Mouse (Mus musculus) macrophage (primary cell): ENCODE measurements around the gene Nudt7. TPM values are rescaled to one million over a fixed set of nuclear protein-coding genes. Genes with fewer than 3 reads are reported as not detected.

Source experiments
- H3K27ac ChIP-seq: fragments of 350-480 bp; formaldehyde crosslinking; 2 replicates; pipeline ENCODE4 v1.9.0; 2021
- H3K36me3 ChIP-seq: fragments of 350-480 bp; formaldehyde crosslinking; 2 replicates; pipeline ENCODE4 v1.9.0; 2021; ENCODE audit errors: inconsistent target
- H3K4me3 ChIP-seq: fragments of 350-480 bp; formaldehyde crosslinking; 2 replicates; pipeline ENCODE4 v1.9.0; 2021; ENCODE audit errors: inconsistent target
- H3K79me2 ChIP-seq: fragments of 350-480 bp; formaldehyde crosslinking; 2 replicates; pipeline ENCODE4 v1.9.0; 2021; ENCODE audit errors: inconsistent target
- whole genome bisulfite sequencing: methylation state at CpG from one replicate; pipeline ENCODE4 v1.1.7; 2026; ENCODE audit warnings: inconsistent platforms; ENCODE audit not compliant: missing documents; 5-methylcytosine and 5-hydroxymethylcytosine counted together
- polyA plus RNA-seq: library from polyadenylated mRNA; stranded (reverse); fragments of 250-400 nt; gene quantifications from 3 replicates; pipeline ENCODE4 v1.2.4, GENCODE M21; 2018; ENCODE audit warnings: inconsistent platforms
- total RNA-seq, 78 experiments: library from RNA; depleted of rRNA; stranded (reverse); fragments of 250-400 nt; gene quantifications; 1 replicate in 9 of 78; 2 replicates in 24 of 78; 3 replicates in 43 of 78; 4 replicates in 2 of 78; pipeline ENCODE4 v1.2.4; 2018; ENCODE audit warnings: inconsistent platforms in 56 of 78

The Nudt7 gene
- total RNA-seq (2018; cell fraction: chromatin; rRNA removed), result 10 to 100 TPM in 10 of 26 experiments, 1 to 10 TPM in 15, under 1 TPM in 1; 0.91 to 29.6 (median 5.8) TPM
- 10 to 100 TPM in 12 of 26 experiments, 1 to 10 TPM in 14; 4.1 to 15.7 (median 9.8) TPM for total RNA-seq (2018; cell fraction: cytosol; rRNA removed)
- total RNA-seq (2018; cell fraction: nucleus; rRNA removed), result 10 to 100 TPM in 9 of 26 experiments, 1 to 10 TPM in 17; 1.4 to 17.4 (median 6.8) TPM
- 8.4 to 14.6 TPM (median 9.4 TPM) in 3 replicates for polyA plus RNA-seq

GRCm38 (mm10) chr8:114133510-114134362 is at the start of gene Nudt7:
Nudt7 (plus strand) TSS chr8:114133557.
- H3K36me3 ChIP-seq, result no peaks in the 10 kb centered on the region
- peak within 1 kb of the TSS; percentile 76 for H3K4me3 ChIP-seq
- H3K79me2 ChIP-seq, result no peaks in the 10 kb centered on the region
- WGBS, result 1% methylated on average over 23 of the region's 23 CpGs
- peak within 1 kb of the TSS; percentile 69 for H3K27ac ChIP-seq

- no peaks in the 10 kb centered on the region for H3K79me2 ChIP-seq
- WGBS, result 77% methylated on average over 4 of the region's 4 CpGs
Observed at GRCm38 (mm10) chr8:114087932-114088331, 45.4 kb upstream of the Nudt7 start.

GRCm38 (mm10) chr8:114090736-114091135 is 42.6 kb upstream of the Nudt7 start:
- Histone ChIP-seq H3K79me2 (no peaks in the 10 kb centered on the region), H3K4me3 (no peak overlapping the region), H3K36me3 (no peaks in the 10 kb centered on the region), H3K27ac (no peak overlapping the region)
- 87% methylated on average over 4 of the region's 4 CpGs for WGBS

More at GRCm38 (mm10) chr8:114087932-114088331, 45.4 kb upstream of the Nudt7 start:
- no peak overlapping the region for H3K4me3 ChIP-seq
- H3K27ac ChIP-seq, result no peak overlapping the region
- no peaks in the 10 kb centered on the region for H3K36me3 ChIP-seq

GRCm38 (mm10) chr8:114093321-114093720 is 40.0 kb upstream of the Nudt7 start:
- Histone ChIP-seq H3K36me3 (no peaks in the 10 kb centered on the region), H3K27ac (no peak overlapping the region), H3K4me3 (no peak overlapping the region), H3K79me2 (no peaks in the 10 kb centered on the region)
- WGBS, result 90% methylated on average over 3 of the region's 3 CpGs

GRCm38 (mm10) chr8:114094526-114094925 is 38.8 kb upstream of the Nudt7 start:
- H3K4me3 ChIP-seq, result no peak overlapping the region
- H3K36me3 ChIP-seq, result no peaks in the 10 kb centered on the region
- no peaks in the 10 kb centered on the region for H3K79me2 ChIP-seq
- no peak overlapping the region for H3K27ac ChIP-seq
- 72% methylated on average over 4 of the region's 4 CpGs for WGBS

- H3K4me3 ChIP-seq, result no peak overlapping the region
- no peaks in the 10 kb centered on the region for H3K36me3 ChIP-seq
- no peaks in the 10 kb centered on the region for H3K79me2 ChIP-seq
- 74% methylated on average over 14 of the region's 14 CpGs for WGBS
- no peak overlapping the region for H3K27ac ChIP-seq
Observed at GRCm38 (mm10) chr8:114100561-114101206, 32.7 kb upstream of the Nudt7 start.

- Histone ChIP-seq H3K27ac (no peak overlapping the region), H3K79me2 (no peaks in the 10 kb centered on the region), H3K4me3 (no peak overlapping the region), H3K36me3 (no peaks in the 10 kb centered on the region)
- WGBS, result 94% methylated on average over 7 of the region's 7 CpGs
Observed at GRCm38 (mm10) chr8:114103401-114103800, 30.0 kb upstream of the Nudt7 start.

GRCm38 (mm10) chr8:114105971-114106370 is 27.4 kb upstream of the Nudt7 start:
- H3K27ac ChIP-seq, result no peak overlapping the region
- WGBS, result 91% methylated on average over 5 of the region's 5 CpGs
- H3K36me3 ChIP-seq, result no peaks in the 10 kb centered on the region
- H3K4me3 ChIP-seq, result no peak overlapping the region
- no peaks in the 10 kb centered on the region for H3K79me2 ChIP-seq

GRCm38 (mm10) chr8:114109365-114110140 is 23.8 kb upstream of the Nudt7 start:
- WGBS, result 87% methylated on average over 20 of the region's 20 CpGs
- Histone ChIP-seq H3K27ac (no peak overlapping the region), H3K36me3 (no peaks in the 10 kb centered on the region), H3K79me2 (no peaks in the 10 kb centered on the region), H3K4me3 (no peak overlapping the region)

GRCm38 (mm10) chr8:114115076-114115475 is 18.3 kb upstream of the Nudt7 start:
- Histone ChIP-seq H3K79me2 (no peaks in the 10 kb centered on the region), H3K4me3 (no peak overlapping the region), H3K27ac (no peak overlapping the region), H3K36me3 (no peaks in the 10 kb centered on the region)
- WGBS, result 100% methylated on average over 1 of the region's 1 CpGs

GRCm38 (mm10) chr8:114116049-114116448 is 17.3 kb upstream of the Nudt7 start:
- H3K36me3 ChIP-seq, result no peaks in the 10 kb centered on the region
- H3K79me2 ChIP-seq, result no peaks in the 10 kb centered on the region
- no peak overlapping the region for H3K4me3 ChIP-seq
- no peak overlapping the region for H3K27ac ChIP-seq
- WGBS, result 37% methylated on average over 2 of the region's 2 CpGs

GRCm38 (mm10) chr8:114117439-114117838 is 15.9 kb upstream of the Nudt7 start:
- Histone ChIP-seq H3K4me3 (no peak overlapping the region), H3K79me2 (no peaks in the 10 kb centered on the region), H3K36me3 (no peaks in the 10 kb centered on the region), H3K27ac (no peak overlapping the region)

GRCm38 (mm10) chr8:114121781-114122180 is 11.6 kb upstream of the Nudt7 start:
- H3K4me3 ChIP-seq, result no peak overlapping the region
- no peaks in the 10 kb centered on the region for H3K79me2 ChIP-seq
- 73% methylated on average over 1 of the region's 1 CpGs for WGBS
- no peak overlapping the region for H3K27ac ChIP-seq
- no peaks in the 10 kb centered on the region for H3K36me3 ChIP-seq

- no peaks in the 10 kb centered on the region for H3K79me2 ChIP-seq
- H3K4me3 ChIP-seq, result no peak overlapping the region
- 10% methylated on average over 3 of the region's 3 CpGs for WGBS
- no peak overlapping the region for H3K27ac ChIP-seq
- no peaks in the 10 kb centered on the region for H3K36me3 ChIP-seq
Observed at GRCm38 (mm10) chr8:114123611-114124010, 9.7 kb upstream of the Nudt7 start.
